Comparison of ENCODE assay signal across 12 mouse cellular contexts in genomic region chr11:114875301-114875801, GRCm38 (mm10). TPM values are rescaled to one million over a fixed set of nuclear protein-coding genes. Genes with fewer than 3 reads are reported as not detected.
A peak's percentile ranks its signal among the peaks of the same experiment; 100 is the strongest.
DNase-seq lines count a peak whose midpoint lies in the region; TF ChIP-seq lines count a peak whose summit lies in the region.
"Had no signal": no experiment of that assay in that cellular context is flagged by ENCODE, and none has a peak within 500 bp of the region (broad histone marks: within the 10 kb centered on the region; RNA-seq: fewer than 3 reads in every experiment).

No protein-coding gene starts in this region.

- peaks cover 39% of the 10 kb centered on the region for H3K4me1 ChIP-seq in thymus, adult 2 months (replicated peaks; ENCODE audit: control insufficient read depth, insufficient read depth, low read length)

- no peaks in the 10 kb centered on the region for H3K27me3 ChIP-seq in thymus, adult 2 months (ENCODE audit: control insufficient read depth, insufficient read depth, low read length)
- H3K27me3 ChIP-seq: liver, embryonic 15.5 days; stomach, embryonic 15.5 days had no signal

- WGBS in thymus, adult 2 months, result 88% methylated on average over 9 of the region's 9 CpGs

- H3K27ac ChIP-seq in thymus, adult 2 months (ENCODE audit: control insufficient read depth, insufficient read depth, low read length), result no peak overlapping the region
- H3K27ac ChIP-seq: liver, embryonic 15.5 days; stomach, embryonic 15.5 days had no signal

- TF ChIP-seq POLR2A in thymus, adult 2 months (IDR thresholded peaks at IDR 0.05; ENCODE audit: control insufficient read depth, extremely low read depth, insufficient read depth, low read length, poor library complexity), result no peak

- no peaks in the 10 kb centered on the region for H3K36me3 ChIP-seq in thymus, adult 2 months (ENCODE audit: control insufficient read depth, insufficient read depth, low read length)
- H3K36me3 ChIP-seq: stomach, embryonic 15.5 days had no signal

- TF ChIP-seq CTCF in thymus, adult 2 months (IDR thresholded peaks at IDR 0.05; ENCODE audit: borderline replicate concordance, control insufficient read depth, extremely low read depth, insufficient read depth, low read length, poor library complexity), result no peak

- peak; percentile 59 for DNase-seq in cerebellum, adult 11-12 months
- no peak for DNase-seq in cerebellum, adult 8-10 months
- DNase-seq in A20 (ENCODE audit: low read depth, low spot score), result peak; percentile 95
- DNase-seq in embryo, embryonic 11 days, result peak; percentile 37
- peak; percentile 88 to 91 for DNase-seq in kidney, postnatal 36 days
- no peak for DNase-seq in lung, postnatal 4 days
- DNase-seq in thymus, adult 2 months, result no peak
- no peak for DNase-seq in layer of hippocampus, postnatal 14 days (ENCODE audit: low spot score in 2 of 2)
- DNase-seq: heart, postnatal 4 days had no signal

- H3K4me3 ChIP-seq in thymus, adult 2 months (ENCODE audit: control insufficient read depth, insufficient read depth, low read length), result no peak overlapping the region
- H3K4me3 ChIP-seq: liver, embryonic 15.5 days; stomach, embryonic 15.5 days had no signal

RNA-seq across cellular contexts. Expression of gene Cd300a, which starts 14.5 kb away (rescaled TPM):
- 3.7 and 4.2 TPM in 2 replicates for polyA plus RNA-seq in thymus, adult 2 months (2012; rRNA removed)
- total RNA-seq in layer of hippocampus, postnatal 14 days (2021), result 1 to 10 TPM in 1 of 2 experiments, under 1 TPM in 1; 0.19 to 1.1 TPM

RNA-seq across cellular contexts. Expression of gene Gprc5c, which starts 24.4 kb away (rescaled TPM):
- 5.4 and 6.4 TPM in 2 replicates for polyA plus RNA-seq in thymus, adult 2 months (2012; rRNA removed)
- 1 to 10 TPM; 4.7 to 6.0 TPM for total RNA-seq in layer of hippocampus, postnatal 14 days (2021)

RNA-seq across cellular contexts. Expression of gene Cd300lb, which starts 58.8 kb away (rescaled TPM):
- 0.78 and 1.1 TPM in 2 replicates for polyA plus RNA-seq in thymus, adult 2 months (2012; rRNA removed)
- under 1 TPM in 1 of 2 experiments, not detected in 1; 0.12 TPM for total RNA-seq in layer of hippocampus, postnatal 14 days (2021)
- polyA plus RNA-seq: neural tube, embryonic 14.5 days had no signal

Comparison
In these comparisons a context has a peak if more than half of its experiments do, and no peak if none do; other contexts are left out.
1. DNase-seq: peak in cerebellum, adult 11-12 months (single experiment), A20 (single experiment), embryo, embryonic 11 days (single experiment) and kidney, postnatal 36 days (2 of 2); none in cerebellum, adult 8-10 months (single experiment), lung, postnatal 4 days (0 of 2), thymus, adult 2 months (single experiment) and layer of hippocampus, postnatal 14 days (0 of 2).